Mouse (Mus musculus): Measurements from ENCODE around the gene Stoml3.

GRCm38 (mm10) chr3:53486996-53487576, 1.4 kb upstream of the Stoml3 start:
- no peak for TF ChIP-seq CTCF (IDR thresholded peaks at IDR 0.05; ENCODE audit: extremely low read depth, insufficient read depth, insufficient read length, insufficient replicate concordance)
- no peak for TF ChIP-seq POLR2A (IDR thresholded peaks at IDR 0.05; ENCODE audit: low read depth, low read length)
